Mouse (Mus musculus) midbrain, embryonic 14.5 days (tissue): Measurements from ENCODE around the gene Olfr1383. TPM values are rescaled to one million over a fixed set of nuclear protein-coding genes. Genes with fewer than 3 reads are reported as not detected.
"Not testable (repeated sequence)": the region's sequence is repeated elsewhere in the genome, so short reads cannot be mapped to it uniquely, and the experiment has no call there.

Experiments used
- ATAC-seq: fragments of 200-750 bp; cut with Nextera tagmentation; 2 replicates; pipeline ENCODE4 v1.8.0; 2017; ENCODE audit warnings: moderate number of reproducible peaks, moderate library complexity; ENCODE audit not compliant: low FRiP score, low TSS enrichment
- DNase-seq: peaks from one replicate; pipeline ENCODE4 v3.0.0-alpha.2; 2015
- H3K27ac ChIP-seq: fragments of 300-500 bp; sonication (generic); replicated peaks from 2 replicates; pipeline ENCODE4 v1.5.1; 2014; ENCODE audit warnings: mild to moderate bottlenecking, low read depth, low read length, moderate library complexity
- H3K27me3 ChIP-seq: fragments of 300-500 bp; sonication (generic); 2 replicates; pipeline ENCODE4 v1.6.1; 2014; ENCODE audit warnings: low read length, control low read depth, mixed read lengths; ENCODE audit not compliant: control insufficient read depth, insufficient read depth
- H3K36me3 ChIP-seq: fragments of 300-500 bp; sonication (generic); 2 replicates; pipeline ENCODE4 v1.6.1; 2014; ENCODE audit warnings: low read length, control low read depth; ENCODE audit not compliant: control insufficient read depth, insufficient read depth
- H3K4me1 ChIP-seq: fragments of 300-500 bp; sonication (generic); 2 replicates; pipeline ENCODE4 v1.6.1; 2014; ENCODE audit warnings: mild to moderate bottlenecking, antibody characterized with exemption, low read length, control low read depth; ENCODE audit not compliant: control insufficient read depth, insufficient read depth
- H3K4me2 ChIP-seq: fragments of 300-500 bp; sonication (generic); 2 replicates; pipeline ENCODE4 v1.6.1; 2014; ENCODE audit warnings: mild to moderate bottlenecking, low read length, moderate library complexity
- H3K4me3 ChIP-seq: fragments of 300-500 bp; sonication (generic); replicated peaks from 2 replicates; pipeline ENCODE4 v1.5.1; 2014; ENCODE audit warnings: low read depth, low read length
- H3K9ac ChIP-seq: fragments of 300-500 bp; sonication (generic); replicated peaks from 2 replicates; pipeline ENCODE4 v1.6.1; 2014; ENCODE audit warnings: mild to moderate bottlenecking, low read length, moderate library complexity
- H3K9me3 ChIP-seq: fragments of 300-500 bp; sonication (generic); 2 replicates; pipeline ENCODE4 v1.6.1; 2016; ENCODE audit warnings: low read length, control low read depth, mixed read lengths; ENCODE audit not compliant: control insufficient read depth
- WGBS: fragments of 180-500 bp; shearing (Covaris S2); extraction: QIAGEN DNeasy Blood & Tissue Kit; methylation state at CpG from one replicate; pipeline ENCODE4 v1.1.7; 2014; 5-methylcytosine and 5-hydroxymethylcytosine counted together
- polyA plus RNA-seq: library from polyadenylated mRNA; unstranded; fragments of >200 nt; fragmentation: Nextera tagmentation; extraction: Ambion mirVana; gene quantifications from 2 replicates; pipeline ENCODE4 v1.2.1, GENCODE M21; 2014

The Olfr1383 gene
- polyA plus RNA-seq, 1 experiment from 2014 or later: not detected

DNA sequence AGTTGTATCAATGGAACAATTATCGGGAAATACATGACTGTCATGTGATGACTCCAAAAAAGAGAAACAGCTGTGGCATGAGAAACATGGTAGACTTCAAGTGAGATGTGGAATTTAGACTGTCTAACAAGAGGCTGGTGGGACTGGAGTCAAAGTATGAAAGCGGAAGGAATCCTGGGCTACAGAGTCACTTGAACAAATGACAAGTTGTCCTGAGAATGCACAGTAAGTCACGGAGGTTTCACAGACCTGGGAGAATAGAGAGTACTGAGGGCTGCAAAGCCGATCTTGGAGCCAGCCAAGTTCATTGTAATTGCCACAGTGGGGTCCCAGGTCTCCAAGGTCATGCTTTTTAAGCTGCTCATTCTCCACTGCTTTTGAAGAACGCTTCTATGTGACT is 37.1 kb downstream of the Olfr1383 start, which contains the start of gene Olfr1380:
TSS of gene Olfr1380 (plus strand) at position 301 of the 400 bp plus-strand sequence.
- not testable (repeated sequence) for H3K36me3 ChIP-seq, H3K27ac ChIP-seq, H3K4me2 ChIP-seq, H3K9me3 ChIP-seq, ATAC-seq, H3K4me3 ChIP-seq, H3K27me3 ChIP-seq, H3K4me1 ChIP-seq, H3K9ac ChIP-seq, DNase-seq
- 57% methylated on average over 5 of the region's 5 CpGs for WGBS

DNA sequence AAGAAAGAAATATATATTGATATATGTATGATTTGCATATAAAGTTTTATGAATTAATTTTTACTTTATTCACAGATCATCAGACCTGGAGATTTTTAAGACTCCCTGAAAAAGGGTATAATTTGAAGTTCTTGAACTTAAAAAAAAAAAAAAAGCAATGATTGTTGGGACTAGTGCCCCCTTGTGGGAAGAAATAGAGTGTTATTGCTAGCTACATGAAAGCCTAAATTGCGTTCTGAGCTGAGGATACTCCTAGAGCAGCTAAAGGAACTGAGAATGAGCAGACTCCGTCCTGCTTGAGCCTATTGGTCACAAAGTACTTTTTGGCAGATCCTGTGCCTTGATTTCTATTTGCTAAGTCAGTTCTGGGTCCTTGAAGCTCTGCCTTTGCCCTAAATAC is 55.6 kb downstream of the Olfr1383 start:
- 35% methylated on average over 2 of the region's 2 CpGs for WGBS
- H3K9me3 ChIP-seq, H3K4me3 ChIP-seq, H3K27me3 ChIP-seq, H3K27ac ChIP-seq, H3K9ac ChIP-seq, ATAC-seq, H3K4me1 ChIP-seq, H3K4me2 ChIP-seq, H3K36me3 ChIP-seq: not testable (repeated sequence)
- peak; percentile 20 for DNase-seq

Other genes with a start within 250 kb of the Olfr1383 start
- gene Olfr1393, start 241.3 kb upstream of the Olfr1383 start, polyA plus RNA-seq: 0.22 TPM in 1 of 2 replicates, not detected in the other
- gene Olfr1392, start 234.4 kb upstream of the Olfr1383 start, polyA plus RNA-seq: 0.07 TPM in 1 of 2 replicates, not detected in the other
- gene Olfr10, start 214.9 kb upstream of the Olfr1383 start, polyA plus RNA-seq: not detected in 2 replicates
- gene Olfr1391, start 196.9 kb upstream of the Olfr1383 start, polyA plus RNA-seq: not detected in 2 replicates
- gene Olfr1390, start 184.5 kb upstream of the Olfr1383 start, polyA plus RNA-seq: not detected in 2 replicates
- not detected in 2 replicates for gene Olfr1389, start 96.6 kb upstream of the Olfr1383 start, polyA plus RNA-seq
- 0.09 TPM in 2 replicates for gene Olfr1388, start 83.0 kb upstream of the Olfr1383 start, polyA plus RNA-seq
- gene Olfr1387, start 64.3 kb upstream of the Olfr1383 start, polyA plus RNA-seq: not detected in 2 replicates
- gene Olfr1386, start 54.6 kb upstream of the Olfr1383 start, polyA plus RNA-seq: not detected in 2 replicates
- gene Olfr1385, start 30.6 kb upstream of the Olfr1383 start, polyA plus RNA-seq: not detected in 2 replicates
- gene Olfr1384, start 12.9 kb upstream of the Olfr1383 start, polyA plus RNA-seq: not detected in 2 replicates
- not detected in 2 replicates for gene Olfr1382, start 8.6 kb downstream of the Olfr1383 start, polyA plus RNA-seq
- not detected in 2 replicates for gene Olfr1381, start 23.8 kb downstream of the Olfr1383 start, polyA plus RNA-seq
- not detected in 2 replicates for gene Olfr1380, start 37.2 kb downstream of the Olfr1383 start, polyA plus RNA-seq
- 1.1 and 2.1 TPM in 2 replicates for gene Flt4, start 89.6 kb downstream of the Olfr1383 start, polyA plus RNA-seq
- not detected in 2 replicates for gene Scgb3a1, start 144.0 kb downstream of the Olfr1383 start, polyA plus RNA-seq
- gene Cnot6, start 193.1 kb downstream of the Olfr1383 start, polyA plus RNA-seq: 55.9 and 57.6 TPM in 2 replicates